Mouse (Mus musculus) left cerebral cortex, adult 18-20 months (tissue): ENCODE data around the gene Thap7. TPM values are rescaled to one million over a fixed set of nuclear protein-coding genes. Genes with fewer than 3 reads are reported as not detected.
"Not testable (repeated sequence)": the region's sequence is repeated elsewhere in the genome, so short reads cannot be mapped to it uniquely, and the experiment has no call there.

ENCODE experiments used
- DNase-seq, 2 experiments: peaks; one replicate each; pipeline ENCODE4 v3.0.0; 2021 to 2022; ENCODE audit warnings: low spot score in 2 of 2, mixed read lengths in 1 of 2
- long read RNA-seq, 2 experiments: library from polyadenylated mRNA; stranded (forward); transcript quantifications; one replicate each; pipeline ENCODE4 v2.0.0; 2021
- total RNA-seq, 2 experiments: library from RNA; stranded (reverse); gene quantifications; 2 replicates each; pipeline ENCODE4 v1.2.3; 2021

The Thap7 gene
- 10 to 100 TPM; 40.0 to 45.4 TPM for total RNA-seq
- long read RNA-seq, experiment 1, transcript Thap7-202 (4 exons, 734 nt): minor isoform, 10 of 37 reads
- long read RNA-seq, experiment 1, transcript Thap7-201 (5 exons, 1,248 nt): major isoform, 11 of 37 reads
- long read RNA-seq, experiment 1, partial matches to known transcripts: 3 of 37 reads
- long read RNA-seq, experiment 1, other reads (novel, unspliced or antisense): 7 of 37 reads
- long read RNA-seq, experiment 2, transcript Thap7-201 (5 exons, 1,248 nt): major isoform, 11 of 32 reads
- long read RNA-seq, experiment 2, transcript Thap7-202 (4 exons, 734 nt): minor isoform, 7 of 32 reads
- long read RNA-seq, experiment 2, partial matches to known transcripts: 4 of 32 reads
- long read RNA-seq, experiment 2, other reads (novel, unspliced or antisense): 5 of 32 reads

DNA sequence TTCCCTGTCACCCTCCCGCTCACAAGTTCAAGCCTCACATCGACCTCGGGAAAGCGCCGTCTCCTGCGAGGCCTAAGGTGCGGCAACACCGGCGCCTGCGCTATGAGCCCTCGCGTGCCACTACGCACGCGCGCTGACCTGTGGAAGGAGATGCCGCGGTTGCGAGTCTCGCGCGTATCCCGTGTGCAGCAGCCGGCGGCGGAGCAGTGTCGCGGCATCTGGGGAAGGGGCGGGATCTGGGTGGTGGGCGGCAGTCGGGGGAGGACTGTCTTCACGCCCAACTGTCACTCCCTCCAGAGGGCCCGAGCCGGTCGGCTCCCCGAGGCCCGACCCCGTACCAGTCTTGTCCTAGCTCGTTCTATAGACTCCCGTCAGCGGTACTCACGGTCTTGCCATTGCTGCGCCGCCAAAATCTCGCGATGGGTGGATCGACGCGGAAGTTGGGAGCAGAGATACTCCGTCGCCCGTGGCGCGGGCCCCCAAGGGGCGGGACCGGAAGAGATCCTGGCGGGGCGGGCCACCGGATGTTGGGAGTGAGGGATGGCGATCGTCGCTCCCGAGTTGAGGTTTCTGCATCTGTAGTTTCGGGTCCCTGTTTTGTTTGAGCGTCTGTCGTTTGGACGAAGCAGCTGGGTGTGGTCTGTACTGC, at the start of gene Thap7:
Thap7 (minus strand) TSS at position 497 of the 649 bp plus-strand sequence.
- peak; percentile 95 to 96 for DNase-seq

GRCm38 (mm10) chr16:17576825-17577215, 45.9 kb upstream of the Thap7 start:
- no peak for DNase-seq

DNA sequence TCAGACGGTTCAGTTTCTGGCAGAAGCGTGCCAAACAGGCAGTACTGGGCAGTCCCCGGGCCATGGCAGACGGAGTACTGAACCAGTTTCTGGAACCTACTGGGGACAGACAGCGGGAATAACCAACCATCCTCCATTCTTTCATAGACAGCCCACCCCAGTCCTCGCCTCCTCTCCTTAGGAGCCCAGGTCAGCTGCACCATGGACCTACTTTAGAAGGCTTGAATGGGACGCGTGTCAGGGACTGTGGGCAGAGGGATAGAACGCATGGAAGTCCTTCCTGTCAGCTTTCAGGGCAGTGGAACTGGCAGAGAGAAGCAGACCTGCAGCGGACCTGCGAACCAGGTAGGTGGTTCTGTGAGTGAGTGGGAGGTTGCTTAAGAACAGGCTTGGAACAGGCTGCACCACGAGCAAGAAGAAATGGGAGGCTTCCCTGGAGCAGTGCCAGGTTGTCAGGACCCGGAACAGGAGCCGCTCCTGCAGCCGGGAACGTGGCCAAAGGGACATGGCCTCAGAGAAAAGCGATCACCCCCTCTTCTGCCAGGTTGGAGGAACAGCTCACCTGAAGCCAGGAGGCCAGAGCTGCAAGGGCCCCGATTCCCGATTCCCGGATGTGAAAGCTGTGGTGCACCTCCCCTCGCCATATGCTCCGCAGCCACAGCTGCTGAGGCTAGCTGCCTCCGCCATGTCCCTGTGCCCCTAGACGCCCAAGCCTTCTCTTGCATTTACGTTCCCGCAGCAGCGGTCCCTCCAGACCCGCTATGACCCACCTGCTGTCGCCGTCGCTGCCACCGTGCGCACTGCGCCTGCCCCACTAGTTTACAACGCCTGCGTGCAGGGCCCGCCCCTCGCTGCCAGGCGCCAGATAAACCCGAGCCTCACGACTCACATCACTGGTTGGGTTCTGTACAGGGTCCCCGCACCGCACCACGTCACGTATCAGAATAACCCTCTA, 45.2 kb upstream of the Thap7 start:
- DNase-seq: peak; percentile 71 to 83

- no peak for DNase-seq
Measured at GRCm38 (mm10) chr16:17566186-17566585, 35.2 kb upstream of the Thap7 start.

DNA sequence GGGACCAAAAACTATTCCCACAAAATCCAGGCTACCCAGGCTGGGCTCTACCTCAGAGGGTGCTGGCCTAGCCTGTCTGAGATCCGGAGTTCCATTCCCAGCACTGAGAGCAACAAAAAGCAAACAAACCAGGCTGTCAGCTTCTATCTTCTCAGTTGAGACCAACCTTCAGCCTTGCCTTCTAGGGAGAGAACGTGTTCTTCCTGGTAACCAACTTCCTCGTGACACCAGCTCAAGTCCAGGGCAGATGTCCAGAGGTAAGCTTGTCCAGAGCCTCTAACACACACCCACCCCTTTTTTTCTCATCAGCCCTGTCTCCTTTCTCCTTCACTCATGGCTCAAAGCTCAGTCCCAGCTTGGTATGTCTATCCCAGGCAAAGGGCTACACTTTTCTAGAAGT, 33.8 kb upstream of the Thap7 start:
- no peak for DNase-seq

GRCm38 (mm10) chr16:17564221-17564620, 33.3 kb upstream of the Thap7 start:
- peak in 1 of 2 experiments; percentile 46 for DNase-seq

DNA sequence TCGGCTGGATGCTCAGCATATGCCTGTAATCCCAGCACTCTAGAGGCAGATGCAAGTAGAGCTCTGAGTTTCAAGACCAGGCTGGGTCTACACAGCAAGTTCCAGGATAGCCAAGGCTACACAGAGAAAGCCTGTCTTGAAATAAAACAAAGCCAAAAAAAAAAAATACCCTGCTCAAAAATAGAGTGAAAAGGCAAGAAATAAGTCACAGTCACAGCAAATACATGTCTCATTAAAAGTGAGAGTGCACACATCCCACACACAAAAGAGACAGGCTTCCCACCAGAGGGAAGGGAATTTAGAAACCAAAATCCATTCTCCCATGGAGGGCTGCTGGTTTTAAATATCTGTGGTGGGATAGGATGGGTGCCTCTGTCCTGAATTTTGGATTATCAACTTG, 32.6 kb upstream of the Thap7 start:
- DNase-seq: no peak

DNA sequence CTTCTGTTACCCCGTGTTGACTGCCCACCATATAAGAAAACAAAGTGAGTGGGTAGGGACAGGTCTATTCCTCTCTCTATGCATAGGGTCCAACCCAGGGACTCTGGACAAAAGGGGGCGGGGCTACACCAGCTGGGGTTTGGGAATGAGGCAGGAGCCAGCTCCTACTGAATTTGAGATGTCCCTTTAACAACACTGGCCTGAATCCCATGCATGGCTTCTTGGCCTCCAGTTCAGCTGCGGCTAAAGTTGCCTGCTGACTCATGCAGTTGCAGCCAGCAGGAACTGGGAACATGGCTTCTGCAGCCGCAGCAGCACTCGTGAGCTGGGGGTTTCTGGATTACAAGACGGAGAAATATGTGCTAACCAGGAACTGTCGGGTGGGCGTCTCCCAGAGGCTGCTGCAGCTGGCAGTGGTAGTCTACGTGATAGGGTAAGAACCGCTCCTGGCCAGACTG, 30.8 kb upstream of the Thap7 start, which contains the start of gene P2rx6:
P2rx6 (plus strand) TSS at position 135 of the 458 bp plus-strand sequence.
- DNase-seq: no peak

GRCm38 (mm10) chr16:17561128-17561750, 30.3 kb upstream of the Thap7 start, which contains the start of gene Lrrc74b:
Gene Lrrc74b (minus strand): TSS chr16:17561247.
- no peak for DNase-seq

- no peak for DNase-seq
Measured at GRCm38 (mm10) chr16:17559396-17560027, 28.6 kb upstream of the Thap7 start.

- DNase-seq: no peak
Measured at GRCm38 (mm10) chr16:17558811-17559210, 27.9 kb upstream of the Thap7 start.

GRCm38 (mm10) chr16:17557947-17558480, 27.1 kb upstream of the Thap7 start:
- peak; percentile 74 to 82 for DNase-seq

GRCm38 (mm10) chr16:17556907-17557306, 26.0 kb upstream of the Thap7 start:
- DNase-seq: no peak

DNA sequence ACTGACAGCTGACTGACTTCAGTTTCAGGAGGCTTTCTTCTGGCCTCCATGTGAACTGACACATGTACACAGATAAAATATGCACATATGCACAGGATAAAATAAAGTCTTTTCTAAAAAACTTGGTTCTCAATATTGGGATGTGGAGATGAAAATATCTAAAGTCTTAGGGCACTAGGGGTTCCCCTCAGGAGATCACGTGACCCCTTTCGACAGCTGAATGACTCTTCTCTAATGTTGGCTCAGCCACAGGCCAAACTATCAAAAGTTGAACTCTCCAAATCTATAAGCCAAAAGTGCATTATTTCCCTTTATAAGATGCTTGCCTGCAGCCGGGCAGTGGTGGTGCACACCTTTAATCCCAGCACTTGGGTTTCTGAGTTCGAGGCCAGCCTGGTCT, 25.2 kb upstream of the Thap7 start:
- DNase-seq: no peak

DNA sequence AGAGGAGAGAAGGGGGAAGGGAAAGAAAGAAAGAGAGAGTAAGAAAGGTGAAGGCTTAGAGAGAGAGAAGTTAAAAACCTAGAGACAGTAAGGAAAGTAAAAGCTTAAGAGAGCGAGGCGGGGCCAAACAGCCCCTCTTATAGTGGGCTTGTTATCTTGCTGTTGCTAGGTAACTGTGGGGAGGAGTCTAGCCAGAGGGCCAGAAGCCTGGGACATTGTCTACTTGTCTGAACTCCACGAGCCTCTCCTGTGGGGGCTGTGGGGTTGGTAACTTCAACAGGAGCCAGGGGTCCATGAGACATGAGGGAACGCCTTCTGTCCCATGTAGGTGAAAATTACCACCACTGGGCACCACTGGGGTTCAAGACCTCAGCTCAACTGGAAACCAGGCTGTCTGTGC, 23.8 kb upstream of the Thap7 start:
- not testable (repeated sequence) for DNase-seq

GRCm38 (mm10) chr16:17553910-17554685, 23.2 kb upstream of the Thap7 start:
- no peak for DNase-seq

GRCm38 (mm10) chr16:17552837-17553236, 21.9 kb upstream of the Thap7 start:
- no peak for DNase-seq

DNA sequence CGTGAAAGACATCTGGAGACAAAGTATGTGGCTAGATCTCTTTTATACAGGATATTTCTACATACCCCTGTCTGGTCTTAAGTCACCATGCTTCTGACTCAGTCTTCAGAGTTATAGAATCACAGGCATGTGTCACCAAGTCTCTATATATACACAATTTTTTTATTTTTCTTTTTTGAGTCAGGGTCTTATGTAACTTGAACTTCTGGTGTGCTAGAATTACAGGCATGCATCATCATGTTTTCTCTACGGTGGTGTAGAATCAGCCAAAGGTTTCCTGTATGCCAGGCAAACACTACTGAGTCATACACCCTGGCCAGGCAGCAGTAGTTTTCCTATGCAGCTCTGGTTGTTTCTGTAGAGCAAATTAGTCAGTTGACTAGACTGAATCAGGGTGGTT, 11.7 kb upstream of the Thap7 start:
- no peak for DNase-seq

GRCm38 (mm10) chr16:17536584-17536983, 5.6 kb upstream of the Thap7 start:
- no peak for DNase-seq
